12 mouse cellular contexts compared by ENCODE assay signal in genomic region chr15:21536909-21537308, GRCm38 (mm10).
DNase-seq lines count a peak whose midpoint lies in the region; ATAC-seq and TF ChIP-seq lines count a peak whose summit lies in the region.
"Had no signal": no experiment of that assay in that cellular context is flagged by ENCODE, and none has a peak within 500 bp of the region (broad histone marks: within the 10 kb centered on the region; RNA-seq: fewer than 3 reads in every experiment).

No protein-coding gene starts in this region.

- no peaks in the 10 kb centered on the region for H3K36me3 ChIP-seq in limb, embryonic 14.5 days (ENCODE audit: control insufficient read depth, insufficient read depth, low read length)
- H3K36me3 ChIP-seq in limb, embryonic 10.5 days: no peaks in the 10 kb centered on the region
- no peaks in the 10 kb centered on the region for H3K36me3 ChIP-seq in midbrain, postnatal 0 days (ENCODE audit: insufficient read depth, low read length)
- H3K36me3 ChIP-seq: hindbrain, embryonic 15.5 days had no signal

- H3K4me1 ChIP-seq in limb, embryonic 14.5 days (ENCODE audit: control insufficient read depth, insufficient read depth, low read length): no peaks in the 10 kb centered on the region
- no peaks in the 10 kb centered on the region for H3K4me1 ChIP-seq in limb, embryonic 10.5 days
- no peaks in the 10 kb centered on the region for H3K4me1 ChIP-seq in midbrain, postnatal 0 days (ENCODE audit: insufficient read depth, low read length)
- H3K4me1 ChIP-seq: hindbrain, embryonic 15.5 days had no signal

- H3K27me3 ChIP-seq in limb, embryonic 14.5 days (ENCODE audit: control insufficient read depth, insufficient read depth, low read length): no peaks in the 10 kb centered on the region
- no peaks in the 10 kb centered on the region for H3K27me3 ChIP-seq in limb, embryonic 10.5 days (ENCODE audit: low read depth, poor library complexity, severe bottlenecking)
- no peaks in the 10 kb centered on the region for H3K27me3 ChIP-seq in midbrain, postnatal 0 days (ENCODE audit: insufficient read depth, low read length)
- H3K27me3 ChIP-seq: hindbrain, embryonic 15.5 days had no signal

- DNase-seq in embryo, embryonic 10 days (ENCODE audit: low spot score): peak; percentile 43
- DNase-seq in embryo, embryonic 9.5 days (ENCODE audit: extremely low spot score): no peak
- peak; percentile 33 for DNase-seq in limb, embryonic 14.5 days (ENCODE audit: low spot score)
- DNase-seq in limb, embryonic 10.5 days (ENCODE audit: low spot score): no peak
- DNase-seq in embryo, embryonic 10.5 days (ENCODE audit: low spot score): peak; percentile 31
- peak; percentile 66 for DNase-seq in midbrain, postnatal 0 days (ENCODE audit: low spot score)
- DNase-seq in spleen, postnatal 36 days (ENCODE audit: low spot score in 2 of 2): no peak
- no peak for DNase-seq in ovary, postnatal 14 days (ENCODE audit: low spot score)
- DNase-seq: heart, adult 11 months; right cerebral cortex, adult 18-20 months had no signal

- 46% methylated on average over 2 of the region's 2 CpGs for WGBS in limb, embryonic 14.5 days
- 73% methylated on average over 2 of the region's 2 CpGs for WGBS in limb, embryonic 10.5 days
- 47% methylated on average over 2 of the region's 2 CpGs for WGBS in midbrain, postnatal 0 days

- no peak overlapping the region for H3K9ac ChIP-seq in limb, embryonic 14.5 days (ENCODE audit: low read depth, low read length, severe bottlenecking)
- no peak overlapping the region for H3K9ac ChIP-seq in midbrain, postnatal 0 days (replicated peaks; ENCODE audit: low read length, poor library complexity, severe bottlenecking)
- H3K9ac ChIP-seq: hindbrain, embryonic 15.5 days had no signal

- ATAC-seq in limb, embryonic 14.5 days (ENCODE audit: low FRiP score, low read depth): no peak
- peak; percentile 52; the same call in 1 of the 2 replicates for ATAC-seq in midbrain, postnatal 0 days (ENCODE audit: low FRiP score)

- no peak overlapping the region for H3K4me2 ChIP-seq in limb, embryonic 14.5 days (replicated peaks; ENCODE audit: low read depth, low read length, severe bottlenecking)
- H3K4me2 ChIP-seq in midbrain, postnatal 0 days (ENCODE audit: low read depth, low read length, poor library complexity, severe bottlenecking): no peak overlapping the region
- H3K4me2 ChIP-seq: hindbrain, embryonic 15.5 days; liver, embryonic 11.5 days had no signal

- no peak overlapping the region for H3K27ac ChIP-seq in limb, embryonic 14.5 days (replicated peaks; ENCODE audit: low read depth, low read length)
- no peak overlapping the region for H3K27ac ChIP-seq in limb, embryonic 10.5 days
- no peak overlapping the region for H3K27ac ChIP-seq in midbrain, postnatal 0 days (ENCODE audit: low read depth, low read length)
- H3K27ac ChIP-seq: hindbrain, embryonic 15.5 days had no signal

- TF ChIP-seq CTCF in midbrain, postnatal 0 days (IDR thresholded peaks at IDR 0.05): peak; percentile 82

- no peak overlapping the region for H3K4me3 ChIP-seq in limb, embryonic 14.5 days (replicated peaks; ENCODE audit: low read length)
- H3K4me3 ChIP-seq in limb, embryonic 10.5 days: no peak overlapping the region
- H3K4me3 ChIP-seq in midbrain, postnatal 0 days (ENCODE audit: low read depth, low read length): no peak overlapping the region
- H3K4me3 ChIP-seq: hindbrain, embryonic 15.5 days had no signal

- no peaks in the 10 kb centered on the region for H3K9me3 ChIP-seq in limb, embryonic 14.5 days (ENCODE audit: control insufficient read depth, low read length)
- H3K9me3 ChIP-seq in limb, embryonic 10.5 days (replicated peaks): no peaks in the 10 kb centered on the region
- no peaks in the 10 kb centered on the region for H3K9me3 ChIP-seq in midbrain, postnatal 0 days (ENCODE audit: low read length)
- H3K9me3 ChIP-seq: hindbrain, embryonic 15.5 days had no signal

- TF ChIP-seq POLR2A in limb, embryonic 14.5 days (IDR thresholded peaks at IDR 0.05; ENCODE audit: borderline replicate concordance, extremely low read depth, insufficient read depth, insufficient read length): no peak

Comparison
In these comparisons a context has a peak if more than half of its experiments do, and no peak if none do; other contexts are left out.
1. DNase-seq: peak in embryo, embryonic 10 days (single experiment), limb, embryonic 14.5 days (single experiment), embryo, embryonic 10.5 days (single experiment) and midbrain, postnatal 0 days (single experiment); none in embryo, embryonic 9.5 days (single experiment), limb, embryonic 10.5 days (single experiment), spleen, postnatal 36 days (0 of 2) and ovary, postnatal 14 days (single experiment).